In genomic region chr8:88495071-88495805, GRCm38 (mm10) we compare ENCODE assay signal across 8 mouse cellular contexts. TPM values are rescaled to one million over a fixed set of nuclear protein-coding genes. Genes with fewer than 3 reads are reported as not detected.
A peak's percentile ranks its signal among the peaks of the same experiment; 100 is the strongest.
DNase-seq lines count a peak whose midpoint lies in the region; ATAC-seq and TF ChIP-seq lines count a peak whose summit lies in the region.

No protein-coding gene starts in this region.

- ATAC-seq in midbrain, postnatal 0 days (ENCODE audit: low FRiP score): peak; percentile 78

- no peak for TF ChIP-seq CTCF in midbrain, postnatal 0 days (IDR thresholded peaks at IDR 0.05)

- H3K4me3 ChIP-seq in midbrain, postnatal 0 days (ENCODE audit: low read depth, low read length): 0 out of 2 replicates have a peak overlapping the region, but pooled peaks have one; percentile 12

- no peaks in the 10 kb centered on the region for H3K27me3 ChIP-seq in midbrain, postnatal 0 days (ENCODE audit: insufficient read depth, low read length)

- no peak overlapping the region for H3K9ac ChIP-seq in midbrain, postnatal 0 days (replicated peaks; ENCODE audit: low read length, poor library complexity, severe bottlenecking)

- H3K36me3 ChIP-seq in midbrain, postnatal 0 days (ENCODE audit: insufficient read depth, low read length): no peaks in the 10 kb centered on the region

- peak overlapping the region; percentile 42 for H3K4me2 ChIP-seq in midbrain, postnatal 0 days (ENCODE audit: low read depth, low read length, poor library complexity, severe bottlenecking)

- 0 out of 2 replicates have a peak, but pooled peaks cover 3% of the 10 kb centered on the region for H3K4me1 ChIP-seq in midbrain, postnatal 0 days (ENCODE audit: insufficient read depth, low read length)

- H3K9me3 ChIP-seq in midbrain, postnatal 0 days (ENCODE audit: low read length): no peaks in the 10 kb centered on the region

- peak; percentile 19 for DNase-seq in adrenal gland, postnatal 10 days
- DNase-seq in adrenal gland, postnatal 25 days: no peak
- peak; percentile 55 for DNase-seq in lung, postnatal 10 days
- DNase-seq in lung, adult 18-20 months: no peak
- DNase-seq in layer of hippocampus, adult 9-10 months (ENCODE audit: low spot score): peak; percentile 17
- DNase-seq in midbrain, postnatal 0 days (ENCODE audit: low spot score): peak; percentile 74
- DNase-seq in spleen, postnatal 10 days (ENCODE audit: low spot score in 2 of 2): no peak
- no peak for DNase-seq in thymus, postnatal 4 days

- H3K27ac ChIP-seq in midbrain, postnatal 0 days (ENCODE audit: low read depth, low read length): peak overlapping the region; percentile 51; the same call in 1 of the 2 replicates

- WGBS in midbrain, postnatal 0 days: 8% methylated on average over 11 of the region's 11 CpGs

RNA-seq across cellular contexts. Expression of gene Nkd1, which starts 25.9 kb away (rescaled TPM):
- 10 to 100 TPM; 35.3 to 40.0 TPM for total RNA-seq in adrenal gland, postnatal 10 days (2021)
- total RNA-seq in adrenal gland, postnatal 25 days (2021): 44.0 and 44.8 TPM in 2 replicates
- total RNA-seq in midbrain, postnatal 0 days (2014; rRNA removed): 36.9 and 48.9 TPM in 2 replicates
- polyA plus RNA-seq in midbrain, postnatal 0 days (2015; fragmentation: Nextera tagmentation; extraction: Ambion mirVana): 35.7 and 36.4 TPM in 2 replicates

Comparison
In these comparisons a context has a peak if more than half of its experiments do, and no peak if none do; other contexts are left out.
1. DNase-seq: peak in adrenal gland, postnatal 10 days (single experiment), lung, postnatal 10 days (single experiment), layer of hippocampus, adult 9-10 months (single experiment) and midbrain, postnatal 0 days (single experiment); none in adrenal gland, postnatal 25 days (single experiment), lung, adult 18-20 months (0 of 2), spleen, postnatal 10 days (0 of 2) and thymus, postnatal 4 days (single experiment).